Comparison of ENCODE assay signal across 8 mouse cellular contexts in the genomic region with DNA sequence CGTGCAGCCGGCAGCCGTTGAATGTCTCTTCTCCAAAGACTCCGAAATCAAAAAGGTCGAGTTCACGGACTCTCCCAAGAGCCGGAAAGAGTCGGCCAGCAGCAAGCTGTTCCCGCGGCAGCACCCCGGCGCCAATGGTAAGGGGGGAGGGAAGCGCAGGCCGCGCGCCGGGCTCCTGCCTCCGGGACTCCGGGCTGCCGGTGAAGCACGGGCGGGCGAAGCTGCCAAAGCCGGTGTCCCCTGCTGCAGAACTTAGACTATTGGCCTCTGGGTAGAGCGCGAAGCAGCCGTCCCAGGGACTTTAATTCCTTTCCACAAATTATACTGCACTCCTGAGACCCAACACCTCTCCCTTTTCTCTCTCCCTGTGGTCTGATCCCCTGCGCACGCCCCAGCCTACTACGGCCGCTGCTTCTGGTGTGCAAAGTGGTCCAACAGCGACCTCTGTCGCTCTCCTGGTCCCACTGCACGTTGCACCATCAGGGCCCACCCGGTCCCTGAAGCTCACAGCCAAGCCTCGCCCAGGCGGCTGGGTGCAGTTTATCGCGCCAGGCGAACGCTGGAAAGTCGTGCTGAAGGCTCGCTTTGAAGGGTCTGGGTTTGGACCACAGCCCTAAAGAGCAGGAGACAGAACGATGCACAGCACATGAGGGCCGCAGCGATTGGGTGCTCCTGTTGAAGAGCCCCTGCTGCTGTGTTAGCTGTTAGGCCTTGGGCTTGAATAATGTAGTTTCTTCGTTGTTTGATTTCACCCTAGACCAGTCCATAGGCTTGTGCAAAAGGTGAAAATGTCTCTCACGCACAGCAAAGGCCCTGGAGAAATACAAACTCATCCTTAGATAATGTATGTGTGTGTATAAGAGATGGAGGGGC. TPM values are rescaled to one million over a fixed set of nuclear protein-coding genes. Genes with fewer than 3 reads are reported as not detected.
DNase-seq lines count a peak whose midpoint lies in the region; ATAC-seq and TF ChIP-seq lines count a peak whose summit lies in the region.

No protein-coding gene starts in this region.

- peaks cover 54% of the 10 kb centered on the region for H3K27me3 ChIP-seq in intestine, embryonic 16.5 days (replicated peaks; ENCODE audit: control insufficient read depth, insufficient read depth, low read length)
- no peaks in the 10 kb centered on the region for H3K27me3 ChIP-seq in myocyte (ENCODE audit: control insufficient read depth, insufficient read depth, insufficient read length)

- no peak overlapping the region for H3K27ac ChIP-seq in cortical plate, adult 2 months (ENCODE audit: insufficient read depth, low read length)
- H3K27ac ChIP-seq in intestine, embryonic 16.5 days (ENCODE audit: low read length): no peak overlapping the region; the same call in 1 of the 2 replicates

- 2% methylated on average over 48 of the region's 48 CpGs for WGBS in intestine, embryonic 16.5 days

- peak overlapping the region; percentile 93 for H3K4me2 ChIP-seq in intestine, embryonic 16.5 days (ENCODE audit: low read depth, low read length)
- H3K4me2 ChIP-seq in myocyte (ENCODE audit: low read depth): peak overlapping the region; percentile 82

- DNase-seq in cerebellum, postnatal 14 days: peak; percentile 86 to 87
- no peak for DNase-seq in cerebellum, adult 9-11 months
- DNase-seq in gastrocnemius, postnatal 14 days: peak; percentile 76
- DNase-seq in liver: peak; percentile 72
- DNase-seq in thymus, postnatal 36 days: peak; percentile 22 to 31

- peak; percentile 81 for TF ChIP-seq CTCF in cortical plate, adult 2 months (IDR thresholded peaks at IDR 0.05; ENCODE audit: extremely low read depth, insufficient read depth, low read length)

- H3K4me1 ChIP-seq in cortical plate, adult 2 months (ENCODE audit: control insufficient read depth, insufficient read depth, low read length): no peaks in the 10 kb centered on the region
- H3K4me1 ChIP-seq in intestine, embryonic 16.5 days (ENCODE audit: control insufficient read depth, insufficient read depth, low read length): peaks cover 8% of the 10 kb centered on the region

- H3K4me3 ChIP-seq in cortical plate, adult 2 months (ENCODE audit: insufficient read depth, low read length): no peak overlapping the region
- peak overlapping the region; percentile 56 for H3K4me3 ChIP-seq in intestine, embryonic 16.5 days (ENCODE audit: low read length)
- peak overlapping the region; percentile 94 for H3K4me3 ChIP-seq in myocyte

- H3K79me2 ChIP-seq in myocyte (ENCODE audit: control insufficient read depth, insufficient read depth): peaks cover 55% of the 10 kb centered on the region

- H3ac ChIP-seq in myocyte (ENCODE audit: control insufficient read depth, insufficient read length): peak overlapping the region; percentile 64

- H3K9me3 ChIP-seq in intestine, embryonic 16.5 days (ENCODE audit: control insufficient read depth, low read length): no peaks in the 10 kb centered on the region

- intact Hi-C loops in gastrocnemius, postnatal 14 days (cut with DNase I; ENCODE audit: low total_unique reads): loop anchor here (5.0 to 10.0 kb wide), 3 partner anchors 730 to 1200 kb away; no protein-coding TSS in a partner anchor

- H3K9ac ChIP-seq in intestine, embryonic 16.5 days (ENCODE audit: low read depth, low read length): peak overlapping the region; percentile 61

- no peaks in the 10 kb centered on the region for H3K36me3 ChIP-seq in intestine, embryonic 16.5 days (ENCODE audit: control insufficient read depth, insufficient read depth, low read length)
- peaks cover 3% of the 10 kb centered on the region for H3K36me3 ChIP-seq in myocyte (ENCODE audit: control insufficient read depth, insufficient read depth)

- no peak for TF ChIP-seq POLR2A in cortical plate, adult 2 months (IDR thresholded peaks at IDR 0.05; ENCODE audit: extremely low read depth, insufficient read depth, low read length)
- TF ChIP-seq POLR2A in myocyte (IDR thresholded peaks at IDR 0.05; ENCODE audit: insufficient read length, low read depth): peak; percentile 36

- ATAC-seq in intestine, embryonic 16.5 days: peak; percentile 94

TF ChIP-seq in myocyte, 11 proteins besides CTCF, POLR2A, EP300 and RAD21:
- TF ChIP-seq E2F4 (IDR thresholded peaks at IDR 0.05; ENCODE audit: insufficient read depth) (no peak), MYOG (IDR thresholded peaks at IDR 0.05; ENCODE audit: control insufficient read depth in 1 of 3, insufficient read depth in 1 of 3, insufficient read length in 2 of 3, low read depth in 2 of 3) (peak in 1 of 3 experiments; percentile 15), SRF (IDR thresholded peaks at IDR 0.05; ENCODE audit: control insufficient read depth, insufficient read length, low read depth) (peak; percentile 4), POLR2AphosphoS2 (IDR thresholded peaks at IDR 0.05; ENCODE audit: insufficient read length, low read depth) (peak; percentile 41), CEBPB (IDR thresholded peaks at IDR 0.05; ENCODE audit: insufficient read depth, poor library complexity, severe bottlenecking) (0 out of 2 replicates have a peak, but pooled peaks have one; percentile 20), REST (IDR thresholded peaks at IDR 0.05; ENCODE audit: insufficient read depth, insufficient read length) (no peak), TCF12 (IDR thresholded peaks at IDR 0.05; ENCODE audit: insufficient read depth, poor library complexity, severe bottlenecking) (no peak), TCF3 (IDR thresholded peaks at IDR 0.05; ENCODE audit: insufficient read length, low read depth) (no peak)
TF ChIP-seq in myocyte: peak in this region for 4.

RNA-seq across cellular contexts. Expression of a gene that starts 5.0 kb away (rescaled TPM):
- polyA plus RNA-seq in cortical plate, adult 2 months (2012; rRNA removed): not detected in 2 replicates
- total RNA-seq in gastrocnemius, postnatal 14 days (2021): 1 to 10 TPM; 9.0 to 9.2 TPM
- 28.1 and 29.0 TPM in 2 replicates for polyA plus RNA-seq in intestine, embryonic 16.5 days (2015; fragmentation: Nextera tagmentation; extraction: Ambion mirVana)
- 35.6 TPM for polyA plus RNA-seq in myocyte (2012; fragmentation: generic; extraction: Trizol)

Comparison
In these comparisons a context has a peak if more than half of its experiments do, and no peak if none do; other contexts are left out.
1. RNA of a gene that starts 5.0 kb away (polyA plus RNA-seq): 35.6 TPM in myocyte (single experiment) and 28.1 to 29.0 TPM in intestine, embryonic 16.5 days; not detected in cortical plate, adult 2 months; every median in the first group is over 10 times any median in the second.